Comparison of ENCODE assay signal across 22 mouse cellular contexts in the genomic region with DNA sequence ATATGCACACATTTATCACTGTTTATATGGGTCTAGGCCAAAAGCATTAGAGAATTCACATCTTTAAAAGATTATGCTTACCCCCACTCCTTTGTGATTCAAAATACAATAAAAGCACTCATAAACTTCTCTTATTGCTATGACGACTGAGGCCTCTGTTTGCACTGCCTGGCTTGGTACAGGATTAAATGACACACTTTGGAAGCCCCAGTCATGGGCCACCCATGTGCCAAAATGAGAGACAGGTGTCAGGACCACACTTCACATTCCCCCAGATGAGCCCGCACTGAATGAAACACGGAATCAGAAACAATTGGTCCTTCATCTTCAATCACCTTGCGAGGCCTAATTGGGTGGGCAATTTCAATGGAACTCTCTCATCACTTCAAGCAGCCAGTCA.
"Had no signal": no experiment of that assay in that cellular context is flagged by ENCODE, and none has a peak within 500 bp of the region (broad histone marks: within the 10 kb centered on the region; RNA-seq: fewer than 3 reads in every experiment).

No protein-coding gene starts in this region.

- H3K4me1 ChIP-seq: heart, embryonic 10.5 days; heart, embryonic 12.5 days; hindbrain, embryonic 13.5 days; hindbrain, embryonic 15.5 days; intestine, embryonic 15.5 days; kidney, embryonic 15.5 days; liver, embryonic 12.5 days had no signal

- H3K4me2 ChIP-seq: heart, embryonic 12.5 days; hindbrain, embryonic 13.5 days; hindbrain, embryonic 15.5 days; intestine, embryonic 15.5 days; kidney, embryonic 15.5 days; liver, embryonic 12.5 days had no signal

- H3K27me3 ChIP-seq: heart, embryonic 12.5 days; hindbrain, embryonic 13.5 days; hindbrain, embryonic 15.5 days; intestine, embryonic 15.5 days; kidney, embryonic 15.5 days; liver, embryonic 12.5 days had no signal

- H3K36me3 ChIP-seq: heart, embryonic 10.5 days; heart, embryonic 12.5 days; hindbrain, embryonic 13.5 days; hindbrain, embryonic 15.5 days; intestine, embryonic 15.5 days; kidney, embryonic 15.5 days; liver, embryonic 12.5 days had no signal

- H3K27ac ChIP-seq: heart, embryonic 10.5 days; hindbrain, embryonic 13.5 days; hindbrain, embryonic 15.5 days; hindbrain, postnatal 0 days; intestine, embryonic 15.5 days; kidney, embryonic 15.5 days; kidney, postnatal 0 days; liver, embryonic 12.5 days; liver, embryonic 14.5 days had no signal

- H3K9ac ChIP-seq: heart, embryonic 12.5 days; hindbrain, embryonic 13.5 days; hindbrain, embryonic 15.5 days; intestine, embryonic 15.5 days; kidney, embryonic 15.5 days; liver, embryonic 12.5 days; liver, embryonic 14.5 days had no signal

- H3K4me3 ChIP-seq: heart, embryonic 10.5 days; heart, embryonic 12.5 days; hindbrain, embryonic 13.5 days; hindbrain, embryonic 15.5 days; intestine, embryonic 15.5 days; kidney, embryonic 15.5 days; liver, embryonic 12.5 days had no signal

- H3K9me3 ChIP-seq: heart, embryonic 10.5 days; heart, embryonic 12.5 days; hindbrain, embryonic 13.5 days; hindbrain, embryonic 15.5 days; intestine, embryonic 15.5 days; kidney, embryonic 15.5 days; liver, embryonic 12.5 days had no signal

- DNase-seq: gastrocnemius, postnatal 14 days; heart, adult 18-20 months; heart, postnatal 14 days; heart, postnatal 36 days; kidney, adult 11 months; kidney, adult 2 months; kidney, adult 9 months; kidney, postnatal 14 days; kidney, postnatal 36 days; layer of hippocampus, adult 9-11 months; layer of hippocampus, postnatal 36 days; left cerebral cortex, postnatal 4 days had no signal

- ATAC-seq: hindbrain, postnatal 0 days; intestine, embryonic 15.5 days; liver, embryonic 12.5 days had no signal
